Mouse (Mus musculus) intestine, postnatal 0 days (tissue): ENCODE measurements around the gene Plac8. TPM values are rescaled to one million over a fixed set of nuclear protein-coding genes. Genes with fewer than 3 reads are reported as not detected.

ENCODE experiments used
- ATAC-seq: fragments of 200-750 bp; cut with Nextera tagmentation; 2 replicates; pipeline ENCODE4 v1.8.0; 2017; ENCODE audit warnings: mild to moderate bottlenecking, moderate TSS enrichment, moderate library complexity
- H3K27ac ChIP-seq: fragments of 300-500 bp; sonication (generic); 2 replicates; pipeline ENCODE4 v1.5.1; 2014; ENCODE audit warnings: mild to moderate bottlenecking, low read depth, low read length, moderate library complexity
- H3K27me3 ChIP-seq: fragments of 300-500 bp; sonication (generic); replicated peaks from 2 replicates; pipeline ENCODE4 v1.6.1; 2014; ENCODE audit warnings: low read length, mixed read lengths; ENCODE audit not compliant: control insufficient read depth, insufficient read depth
- H3K36me3 ChIP-seq: fragments of 300-500 bp; sonication (generic); 2 replicates; pipeline ENCODE4 v1.6.1; 2014; ENCODE audit warnings: mild to moderate bottlenecking, moderate library complexity; ENCODE audit not compliant: control insufficient read depth, insufficient read depth
- H3K4me1 ChIP-seq: fragments of 300-500 bp; sonication (generic); replicated peaks from 2 replicates; pipeline ENCODE4 v1.6.1; 2014; ENCODE audit warnings: antibody characterized with exemption, low read length, mixed read lengths; ENCODE audit not compliant: control insufficient read depth, insufficient read depth
- H3K4me2 ChIP-seq: fragments of 300-500 bp; sonication (generic); replicated peaks from 2 replicates; pipeline ENCODE4 v1.6.1; 2014; ENCODE audit warnings: low read depth, mild to moderate bottlenecking, moderate library complexity
- H3K4me3 ChIP-seq: fragments of 300-500 bp; sonication (generic); 2 replicates; pipeline ENCODE4 v1.5.1; 2014; ENCODE audit warnings: low read depth, low read length
- H3K9ac ChIP-seq: fragments of 300-500 bp; sonication (generic); 2 replicates; pipeline ENCODE4 v1.6.1; 2014; ENCODE audit warnings: mild to moderate bottlenecking, low read depth, low read length
- H3K9me3 ChIP-seq: fragments of 300-500 bp; sonication (generic); 2 replicates; pipeline ENCODE4 v1.6.1; 2016; ENCODE audit warnings: mixed run types; ENCODE audit not compliant: control insufficient read depth
- CTCF ChIP-seq: sonication (generic); IDR thresholded peaks from 2 replicates; pipeline ENCODE4 v1.5.1; 2016; ENCODE audit warnings: low read depth, mild to moderate bottlenecking, control low read depth, antibody characterized with exemption, moderate library complexity
- WGBS: fragments of 180-500 bp; shearing (Covaris S2); extraction: QIAGEN DNeasy Blood & Tissue Kit; methylation state at CpG from one replicate; pipeline ENCODE4 v1.1.7; 2014; 5-methylcytosine and 5-hydroxymethylcytosine counted together
- polyA plus RNA-seq: library from polyadenylated mRNA; unstranded; fragments of >200 nt; fragmentation: Nextera tagmentation; extraction: Ambion mirVana; gene quantifications from 2 replicates; pipeline ENCODE4 v1.2.1, GENCODE M21; 2015

Plac8 gene
- 1,517 and 1,527 TPM in 2 replicates for polyA plus RNA-seq

GRCm38 (mm10) chr5:100572069-100572468 lies at the start of gene Plac8:
TSS of gene Plac8 (minus strand) at chr5:100572245.
- H3K9me3 ChIP-seq, result no peaks in the 10 kb centered on the region
- H3K36me3 ChIP-seq, result no peaks in the 10 kb centered on the region
- H3K4me3 ChIP-seq, result peak within 1 kb of the TSS; percentile 55
- H3K27me3 ChIP-seq, result no peaks in the 10 kb centered on the region
- peak; percentile 82 for ATAC-seq
- H3K4me1 ChIP-seq, result 0 out of 2 replicates have a peak, but pooled peaks cover 5% of the 10 kb centered on the region
- TF ChIP-seq CTCF, result no peak
- H3K27ac ChIP-seq, result peak within 1 kb of the TSS; percentile 74; the same call in 1 of the 2 replicates
- WGBS, result 11% methylated on average over 7 of the region's 7 CpGs
- peak within 1 kb of the TSS; percentile 70 for H3K4me2 ChIP-seq
- H3K9ac ChIP-seq, result peak within 1 kb of the TSS; percentile 62

GRCm38 (mm10) chr5:100620952-100621351 lies 48.9 kb upstream of the Plac8 start:
- no peak for TF ChIP-seq CTCF
- no peaks in the 10 kb centered on the region for H3K9me3 ChIP-seq

GRCm38 (mm10) chr5:100619586-100620275 lies 47.7 kb upstream of the Plac8 start:
- H3K4me3 ChIP-seq, result no peak overlapping the region
- WGBS, result 92% methylated on average over 15 of the region's 15 CpGs
- ATAC-seq, result no peak

More at GRCm38 (mm10) chr5:100620952-100621351, 48.9 kb upstream of the Plac8 start:
- H3K9ac ChIP-seq, result no peak overlapping the region
- no peak overlapping the region for H3K4me2 ChIP-seq
- peaks cover 11% of the 10 kb centered on the region for H3K4me1 ChIP-seq
- H3K27me3 ChIP-seq, result no peaks in the 10 kb centered on the region
- ATAC-seq, result no peak
- H3K4me3 ChIP-seq, result no peak overlapping the region
- H3K36me3 ChIP-seq, result no peaks in the 10 kb centered on the region
- WGBS, result 80% methylated on average over 9 of the region's 9 CpGs
- H3K27ac ChIP-seq, result no peak overlapping the region

GRCm38 (mm10) chr5:100613896-100614768 lies 42.1 kb upstream of the Plac8 start:
- H3K9me3 ChIP-seq, result no peaks in the 10 kb centered on the region
- no peaks in the 10 kb centered on the region for H3K36me3 ChIP-seq
- ATAC-seq, result no peak
- no peak overlapping the region for H3K9ac ChIP-seq
- no peak for TF ChIP-seq CTCF
- H3K4me3 ChIP-seq, result no peak overlapping the region
- H3K4me2 ChIP-seq, result no peak overlapping the region
- 83% methylated on average over 17 of the region's 17 CpGs for WGBS
- H3K27ac ChIP-seq, result no peak overlapping the region
- no peaks in the 10 kb centered on the region for H3K4me1 ChIP-seq
- H3K27me3 ChIP-seq, result no peaks in the 10 kb centered on the region

More at GRCm38 (mm10) chr5:100619586-100620275, 47.7 kb upstream of the Plac8 start:
- Histone ChIP-seq H3K36me3 (no peaks in the 10 kb centered on the region), H3K4me1 (peaks cover 4% of the 10 kb centered on the region), H3K27ac (no peak overlapping the region), H3K9ac (no peak overlapping the region), H3K4me2 (no peak overlapping the region), H3K9me3 (no peaks in the 10 kb centered on the region), H3K27me3 (no peaks in the 10 kb centered on the region)
- no peak for TF ChIP-seq CTCF

- Histone ChIP-seq H3K4me3 (no peak overlapping the region), H3K4me1 (peaks cover 7% of the 10 kb centered on the region; the same call in 1 of the 2 replicates), H3K27ac (peak overlapping the region; percentile 95), H3K4me2 (peak overlapping the region; percentile 51; the same call in 1 of the 2 replicates), H3K27me3 (no peaks in the 10 kb centered on the region), H3K9ac (no peak overlapping the region), H3K9me3 (no peaks in the 10 kb centered on the region), H3K36me3 (no peaks in the 10 kb centered on the region)
- WGBS, result 40% methylated on average over 9 of the region's 9 CpGs
- peak; percentile 86 for ATAC-seq
- no peak for TF ChIP-seq CTCF
Observed at GRCm38 (mm10) chr5:100607868-100608267, 35.8 kb upstream of the Plac8 start.
